Mouse (Mus musculus): ENCODE results near the gene Mvp. TPM values are rescaled to one million over a fixed set of nuclear protein-coding genes. Genes with fewer than 3 reads are reported as not detected.
A peak's percentile ranks its signal among the peaks of the same experiment; 100 is the strongest.

Gene Mvp
- polyA plus RNA-seq, 1 experiment: 353 TPM

- WGBS: 2% methylated on average over 10 of the region's 10 CpGs
- H3K36me3 ChIP-seq (ENCODE audit: control insufficient read depth, insufficient read depth, low read length): peaks cover 5% of the 10 kb centered on the region
- H3K4me3 ChIP-seq (ENCODE audit: low read depth, low read length): peak overlapping the region; percentile 68
- peaks cover 30% of the 10 kb centered on the region for H3K4me1 ChIP-seq (ENCODE audit: control insufficient read depth, insufficient read depth, insufficient read length, low read length)
- peak overlapping the region; percentile 90 for H3K27ac ChIP-seq (ENCODE audit: insufficient read depth, low read depth, low read length)
- no peaks in the 10 kb centered on the region for H3K27me3 ChIP-seq (ENCODE audit: control insufficient read depth, insufficient read depth, low read length)
- TF ChIP-seq POLR2A (IDR thresholded peaks at IDR 0.05; ENCODE audit: low read depth, low read length) (no peak), CTCF (IDR thresholded peaks at IDR 0.05; ENCODE audit: extremely low read depth, insufficient read length, insufficient replicate concordance, low read depth, low read length) (no peak)
These were observed 1.7 kb upstream of the Mvp start for GRCm38 (mm10) chr7:127016081-127016480.

GRCm38 (mm10) chr7:127014993-127015392 lies 572 bp upstream of the Mvp start:
- 0 out of 2 replicates have a peak overlapping the region, but pooled peaks have one; percentile 1 for H3K4me3 ChIP-seq (ENCODE audit: low read depth, low read length)
- peaks cover 7% of the 10 kb centered on the region for H3K36me3 ChIP-seq (ENCODE audit: control insufficient read depth, insufficient read depth, low read length)
- H3K4me1 ChIP-seq (ENCODE audit: control insufficient read depth, insufficient read depth, insufficient read length, low read length): peaks cover 30% of the 10 kb centered on the region
- no peak overlapping the region for H3K27ac ChIP-seq (ENCODE audit: insufficient read depth, low read depth, low read length)
- H3K27me3 ChIP-seq (ENCODE audit: control insufficient read depth, insufficient read depth, low read length): no peaks in the 10 kb centered on the region
- TF ChIP-seq CTCF (IDR thresholded peaks at IDR 0.05; ENCODE audit: extremely low read depth, insufficient read length, insufficient replicate concordance, low read depth, low read length): no peak
- no peak for TF ChIP-seq POLR2A (IDR thresholded peaks at IDR 0.05; ENCODE audit: low read depth, low read length)
- 88% methylated on average over 12 of the region's 12 CpGs for WGBS

GRCm38 (mm10) chr7:127013385-127013784 lies 1.0 kb downstream of the Mvp start:
- Histone ChIP-seq H3K36me3 (ENCODE audit: control insufficient read depth, insufficient read depth, low read length) (peaks cover 7% of the 10 kb centered on the region), H3K4me3 (ENCODE audit: low read depth, low read length) (peak overlapping the region; percentile 80), H3K27me3 (ENCODE audit: control insufficient read depth, insufficient read depth, low read length) (no peaks in the 10 kb centered on the region), H3K27ac (ENCODE audit: insufficient read depth, low read depth, low read length) (peak overlapping the region; percentile 85), H3K4me1 (ENCODE audit: control insufficient read depth, insufficient read depth, insufficient read length, low read length) (peaks cover 39% of the 10 kb centered on the region)
- WGBS: 77% methylated on average over 6 of the region's 6 CpGs
- no peak for TF ChIP-seq CTCF (IDR thresholded peaks at IDR 0.05; ENCODE audit: extremely low read depth, insufficient read length, insufficient replicate concordance, low read depth, low read length)

GRCm38 (mm10) chr7:127012845-127013244 lies 1.6 kb downstream of the Mvp start:
- H3K36me3 ChIP-seq (ENCODE audit: control insufficient read depth, insufficient read depth, low read length): peaks cover 7% of the 10 kb centered on the region
- peak overlapping the region; percentile 85 for H3K27ac ChIP-seq (ENCODE audit: insufficient read depth, low read depth, low read length)
- H3K4me1 ChIP-seq (ENCODE audit: control insufficient read depth, insufficient read depth, insufficient read length, low read length): peaks cover 44% of the 10 kb centered on the region
- peak overlapping the region; percentile 80 for H3K4me3 ChIP-seq (ENCODE audit: low read depth, low read length)
- TF ChIP-seq CTCF (IDR thresholded peaks at IDR 0.05; ENCODE audit: extremely low read depth, insufficient read length, insufficient replicate concordance, low read depth, low read length) (no peak), POLR2A (IDR thresholded peaks at IDR 0.05; ENCODE audit: low read depth, low read length) (peak; percentile 45; the same call in 1 of the 2 replicates)
- WGBS: 76% methylated on average over 10 of the region's 10 CpGs
- no peaks in the 10 kb centered on the region for H3K27me3 ChIP-seq (ENCODE audit: control insufficient read depth, insufficient read depth, low read length)

GRCm38 (mm10) chr7:127012374-127012773 lies 2.0 kb downstream of the Mvp start:
- TF ChIP-seq CTCF (IDR thresholded peaks at IDR 0.05; ENCODE audit: extremely low read depth, insufficient read length, insufficient replicate concordance, low read depth, low read length): no peak
- TF ChIP-seq POLR2A (IDR thresholded peaks at IDR 0.05; ENCODE audit: low read depth, low read length): no peak
- Histone ChIP-seq H3K27ac (ENCODE audit: insufficient read depth, low read depth, low read length) (0 out of 2 replicates have a peak overlapping the region, but pooled peaks have one; percentile 85), H3K4me1 (ENCODE audit: control insufficient read depth, insufficient read depth, insufficient read length, low read length) (peaks cover 47% of the 10 kb centered on the region), H3K4me3 (ENCODE audit: low read depth, low read length) (no peak overlapping the region), H3K36me3 (ENCODE audit: control insufficient read depth, insufficient read depth, low read length) (peaks cover 7% of the 10 kb centered on the region), H3K27me3 (ENCODE audit: control insufficient read depth, insufficient read depth, low read length) (no peaks in the 10 kb centered on the region)
- WGBS: 84% methylated on average over 6 of the region's 6 CpGs

GRCm38 (mm10) chr7:127011717-127012116 lies 2.7 kb downstream of the Mvp start:
- no peak; the same call in 1 of the 2 replicates for TF ChIP-seq CTCF (IDR thresholded peaks at IDR 0.05; ENCODE audit: extremely low read depth, insufficient read length, insufficient replicate concordance, low read depth, low read length)
- no peak for TF ChIP-seq POLR2A (IDR thresholded peaks at IDR 0.05; ENCODE audit: low read depth, low read length)
- H3K27me3 ChIP-seq (ENCODE audit: control insufficient read depth, insufficient read depth, low read length): no peaks in the 10 kb centered on the region
- H3K4me3 ChIP-seq (ENCODE audit: low read depth, low read length): no peak overlapping the region
- peaks cover 7% of the 10 kb centered on the region for H3K36me3 ChIP-seq (ENCODE audit: control insufficient read depth, insufficient read depth, low read length)
- peak overlapping the region; percentile 11 for H3K27ac ChIP-seq (ENCODE audit: insufficient read depth, low read depth, low read length)
- WGBS: 62% methylated on average over 2 of the region's 2 CpGs
- H3K4me1 ChIP-seq (ENCODE audit: control insufficient read depth, insufficient read depth, insufficient read length, low read length): peaks cover 49% of the 10 kb centered on the region

GRCm38 (mm10) chr7:127011051-127011450 lies 3.4 kb downstream of the Mvp start:
- Histone ChIP-seq H3K27ac (ENCODE audit: insufficient read depth, low read depth, low read length) (peak overlapping the region; percentile 11; the same call in 1 of the 2 replicates), H3K4me3 (ENCODE audit: low read depth, low read length) (no peak overlapping the region)
- WGBS: 84% methylated on average over 2 of the region's 2 CpGs

More at GRCm38 (mm10) chr7:127011051-127011450, 3.4 kb downstream of the Mvp start:
- Histone ChIP-seq H3K36me3 (ENCODE audit: control insufficient read depth, insufficient read depth, low read length) (peaks cover 9% of the 10 kb centered on the region), H3K27me3 (ENCODE audit: control insufficient read depth, insufficient read depth, low read length) (no peaks in the 10 kb centered on the region), H3K4me1 (ENCODE audit: control insufficient read depth, insufficient read depth, insufficient read length, low read length) (peaks cover 49% of the 10 kb centered on the region)
- no peak for TF ChIP-seq POLR2A (IDR thresholded peaks at IDR 0.05; ENCODE audit: low read depth, low read length)
- no peak for TF ChIP-seq CTCF (IDR thresholded peaks at IDR 0.05; ENCODE audit: extremely low read depth, insufficient read length, insufficient replicate concordance, low read depth, low read length)
